Mouse (Mus musculus): ENCODE measurements around the gene Wipf1.
A peak's percentile ranks its signal among the peaks of the same experiment; 100 is the strongest.
"Not testable (repeated sequence)": the region's sequence is repeated elsewhere in the genome, so short reads cannot be mapped to it uniquely, and the experiment has no call there.

The Wipf1 gene

GRCm38 (mm10) chr2:73529356-73530330 lies at the start of gene Wipf1:
Gene Wipf1 (minus strand): TSS chr2:73529734.
- DNase-seq (ENCODE audit: inconsistent age in 2 of 2, low spot score in 1 of 2): peak; percentile 90 to 96

- no peak for DNase-seq (ENCODE audit: inconsistent age in 2 of 2, low spot score in 1 of 2)
Measured at GRCm38 (mm10) chr2:73579168-73579567, 49.6 kb upstream of the Wipf1 start.

- DNase-seq (ENCODE audit: inconsistent age in 2 of 2, low spot score in 1 of 2): no peak
Measured at GRCm38 (mm10) chr2:73574418-73574817, 44.9 kb upstream of the Wipf1 start.

- no peak for DNase-seq (ENCODE audit: inconsistent age in 2 of 2, low spot score in 1 of 2)
Measured at GRCm38 (mm10) chr2:73573556-73573955, 44.0 kb upstream of the Wipf1 start.

GRCm38 (mm10) chr2:73572539-73573372 lies 43.2 kb upstream of the Wipf1 start:
- peak; percentile 67 to 88 for DNase-seq (ENCODE audit: inconsistent age in 2 of 2, low spot score in 1 of 2)

- DNase-seq (ENCODE audit: inconsistent age in 2 of 2, low spot score in 1 of 2): no peak
Measured at GRCm38 (mm10) chr2:73571901-73572300, 42.4 kb upstream of the Wipf1 start.

GRCm38 (mm10) chr2:73571304-73571703 lies 41.8 kb upstream of the Wipf1 start:
- DNase-seq (ENCODE audit: inconsistent age in 2 of 2, low spot score in 1 of 2): no peak

- DNase-seq (ENCODE audit: inconsistent age in 2 of 2, low spot score in 1 of 2): peak; percentile 54 to 89
Measured at GRCm38 (mm10) chr2:73566989-73567605, 37.6 kb upstream of the Wipf1 start.

GRCm38 (mm10) chr2:73566162-73566561 lies 36.6 kb upstream of the Wipf1 start:
- peak in 1 of 2 experiments; percentile 49 for DNase-seq (ENCODE audit: inconsistent age in 2 of 2, low spot score in 1 of 2)

GRCm38 (mm10) chr2:73563690-73564089 lies 34.2 kb upstream of the Wipf1 start:
- no peak for DNase-seq (ENCODE audit: inconsistent age in 2 of 2, low spot score in 1 of 2)

- DNase-seq (ENCODE audit: inconsistent age in 2 of 2, low spot score in 1 of 2): no peak
Measured at GRCm38 (mm10) chr2:73562656-73563055, 33.1 kb upstream of the Wipf1 start.

GRCm38 (mm10) chr2:73561665-73562063 lies 32.1 kb upstream of the Wipf1 start:
- peak in 1 of 2 experiments; percentile 62 for DNase-seq (ENCODE audit: inconsistent age in 2 of 2, low spot score in 1 of 2)

- no peak for DNase-seq (ENCODE audit: inconsistent age in 2 of 2, low spot score in 1 of 2)
Measured at GRCm38 (mm10) chr2:73560899-73561664, 31.5 kb upstream of the Wipf1 start.

- DNase-seq (ENCODE audit: inconsistent age in 2 of 2, low spot score in 1 of 2): no peak
Measured at GRCm38 (mm10) chr2:73560445-73560844, 30.9 kb upstream of the Wipf1 start.

GRCm38 (mm10) chr2:73557956-73558355 lies 28.4 kb upstream of the Wipf1 start:
- no peak for DNase-seq (ENCODE audit: inconsistent age in 2 of 2, low spot score in 1 of 2)

- not testable (repeated sequence) for DNase-seq (ENCODE audit: inconsistent age in 2 of 2, low spot score in 1 of 2)
Measured at GRCm38 (mm10) chr2:73557061-73557460, 27.5 kb upstream of the Wipf1 start.

GRCm38 (mm10) chr2:73554389-73554788 lies 24.9 kb upstream of the Wipf1 start:
- no peak for DNase-seq (ENCODE audit: inconsistent age in 2 of 2, low spot score in 1 of 2)

- no peak for DNase-seq (ENCODE audit: inconsistent age in 2 of 2, low spot score in 1 of 2)
Measured at GRCm38 (mm10) chr2:73552926-73553325, 23.4 kb upstream of the Wipf1 start.

GRCm38 (mm10) chr2:73550725-73551124 lies 21.2 kb upstream of the Wipf1 start:
- peak in 1 of 2 experiments; percentile 62 for DNase-seq (ENCODE audit: inconsistent age in 2 of 2, low spot score in 1 of 2)

GRCm38 (mm10) chr2:73548542-73548941 lies 19.0 kb upstream of the Wipf1 start:
- no peak for DNase-seq (ENCODE audit: inconsistent age in 2 of 2, low spot score in 1 of 2)

Measured in adrenal gland, adult (tissue).